Mouse (Mus musculus): ENCODE results near the gene Hlf.

DNA sequence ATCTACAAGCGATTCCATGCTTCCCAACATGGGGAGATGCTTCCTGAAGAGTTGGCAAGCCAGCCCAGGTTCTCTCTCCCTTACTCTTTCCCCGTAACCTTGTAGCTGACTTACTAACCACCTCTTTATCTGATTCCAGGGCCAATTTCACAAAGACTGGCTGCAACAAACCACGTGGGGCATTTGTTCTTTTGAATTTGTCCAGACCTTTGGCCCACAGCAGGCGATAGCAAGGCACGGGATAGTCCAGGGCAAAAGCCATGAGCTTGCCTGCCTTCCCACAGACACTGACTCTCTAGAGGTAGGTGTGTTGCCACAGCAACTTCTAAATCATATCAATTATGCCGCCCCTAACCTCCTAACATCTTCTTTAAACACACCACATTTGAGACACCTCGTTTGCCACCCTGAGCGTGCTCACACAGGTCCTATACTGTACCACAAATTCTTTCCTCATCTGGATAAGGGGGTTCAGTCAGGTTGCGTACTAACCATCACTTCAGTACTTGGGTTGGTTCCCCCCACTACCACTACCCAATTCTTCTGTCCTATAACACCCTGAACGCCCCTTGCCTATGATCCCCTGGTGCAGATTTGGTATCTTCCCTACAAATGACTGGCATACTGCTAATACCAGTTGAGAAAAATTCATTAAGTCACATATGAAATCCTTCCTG lies 26.7 kb downstream of the Hlf start:
- TF ChIP-seq CTCF (IDR thresholded peaks at IDR 0.05; ENCODE audit: extremely low read depth, insufficient read depth, low read length) (no peak), POLR2A (IDR thresholded peaks at IDR 0.05; ENCODE audit: extremely low read depth, insufficient read depth, low read length) (no peak)
